23 mouse cellular contexts compared by ENCODE assay signal in genomic region chr9:53877423-53877822, GRCm38 (mm10). TPM values are rescaled to one million over a fixed set of nuclear protein-coding genes. Genes with fewer than 3 reads are reported as not detected.
DNase-seq lines count a peak whose midpoint lies in the region; ATAC-seq lines count a peak whose summit lies in the region.
"Had no signal": no experiment of that assay in that cellular context is flagged by ENCODE, and none has a peak within 500 bp of the region (broad histone marks: within the 10 kb centered on the region; RNA-seq: fewer than 3 reads in every experiment).

No protein-coding gene starts in this region.

- H3K4me3 ChIP-seq in forebrain, embryonic 14.5 days (ENCODE audit: low read depth, low read length): no peak overlapping the region
- no peak overlapping the region for H3K4me3 ChIP-seq in forebrain, embryonic 12.5 days (replicated peaks)
- H3K4me3 ChIP-seq in kidney, embryonic 15.5 days (replicated peaks): no peak overlapping the region
- H3K4me3 ChIP-seq: embryonic facial prominence, embryonic 15.5 days; erythroblast, embryonic 14.5 days; forebrain, embryonic 10.5 days; heart, adult 2 months; heart, embryonic 15.5 days; hindbrain, embryonic 15.5 days had no signal

- no peaks in the 10 kb centered on the region for H3K4me1 ChIP-seq in forebrain, embryonic 14.5 days (ENCODE audit: control insufficient read depth, insufficient read depth, low read length)
- no peaks in the 10 kb centered on the region for H3K4me1 ChIP-seq in forebrain, embryonic 12.5 days
- H3K4me1 ChIP-seq in kidney, embryonic 15.5 days: no peaks in the 10 kb centered on the region
- H3K4me1 ChIP-seq: embryonic facial prominence, embryonic 15.5 days; forebrain, embryonic 10.5 days; heart, embryonic 15.5 days; hindbrain, embryonic 15.5 days had no signal

- WGBS in forebrain, embryonic 14.5 days: 23% methylated on average over 2 of the region's 2 CpGs
- 32% methylated on average over 2 of the region's 2 CpGs for WGBS in forebrain, embryonic 12.5 days
- WGBS in kidney, embryonic 15.5 days: 5% methylated on average over 2 of the region's 2 CpGs

- DNase-seq in forebrain, embryonic 14.5 days (ENCODE audit: low spot score): peak; percentile 34
- peak; percentile 9 to 14 for DNase-seq in kidney, postnatal 36 days
- peak; percentile 9 for DNase-seq in lung, postnatal 36 days
- no peak for DNase-seq in lung, postnatal 25 days (ENCODE audit: low spot score)
- DNase-seq in frontal cortex, postnatal 36 days (ENCODE audit: low spot score in 2 of 2): no peak
- DNase-seq: adrenal gland, postnatal 14 days; cerebellum, adult 18-20 months; cerebellum, adult 9-11 months; cerebellum, postnatal 36 days; gastrocnemius, postnatal 14 days; heart, adult 2 months; heart, postnatal 14 days had no signal

- H3K4me2 ChIP-seq in forebrain, embryonic 14.5 days (ENCODE audit: low read length): no peak overlapping the region
- H3K4me2 ChIP-seq in forebrain, embryonic 12.5 days: no peak overlapping the region
- H3K4me2 ChIP-seq in kidney, embryonic 15.5 days: no peak overlapping the region
- H3K4me2 ChIP-seq: embryonic facial prominence, embryonic 15.5 days; heart, embryonic 11.5 days; heart, embryonic 15.5 days; hindbrain, embryonic 15.5 days had no signal

- H3K9ac ChIP-seq in forebrain, embryonic 14.5 days (ENCODE audit: low read length): no peak overlapping the region
- no peak overlapping the region for H3K9ac ChIP-seq in forebrain, embryonic 12.5 days
- no peak overlapping the region for H3K9ac ChIP-seq in kidney, embryonic 15.5 days
- H3K9ac ChIP-seq: embryonic facial prominence, embryonic 15.5 days; heart, embryonic 15.5 days; hindbrain, embryonic 15.5 days had no signal

- ATAC-seq in forebrain, embryonic 14.5 days: no peak
- no peak for ATAC-seq in forebrain, embryonic 12.5 days (ENCODE audit: low FRiP score)
- ATAC-seq in kidney, embryonic 15.5 days (replicated peaks; ENCODE audit: low FRiP score): no peak
- ATAC-seq: activated CD4-positive, CD25-positive, alpha-beta regulatory T cell, adult 4 months; Patski had no signal

- H3K36me3 ChIP-seq in forebrain, embryonic 14.5 days (ENCODE audit: control insufficient read depth, insufficient read depth, low read length): no peaks in the 10 kb centered on the region
- no peaks in the 10 kb centered on the region for H3K36me3 ChIP-seq in forebrain, embryonic 12.5 days (replicated peaks)
- H3K36me3 ChIP-seq in kidney, embryonic 15.5 days: no peaks in the 10 kb centered on the region
- H3K36me3 ChIP-seq: embryonic facial prominence, embryonic 15.5 days; forebrain, embryonic 10.5 days; heart, embryonic 15.5 days; hindbrain, embryonic 15.5 days had no signal

- H3K27ac ChIP-seq in forebrain, embryonic 14.5 days (ENCODE audit: low read depth, low read length): no peak overlapping the region
- no peak overlapping the region for H3K27ac ChIP-seq in forebrain, embryonic 12.5 days
- no peak overlapping the region for H3K27ac ChIP-seq in kidney, embryonic 15.5 days
- H3K27ac ChIP-seq: embryonic facial prominence, embryonic 15.5 days; forebrain, embryonic 10.5 days; heart, adult 2 months; heart, embryonic 15.5 days; hindbrain, embryonic 15.5 days had no signal

- no peaks in the 10 kb centered on the region for H3K9me3 ChIP-seq in forebrain, embryonic 14.5 days (replicated peaks; ENCODE audit: control insufficient read depth, low read length)
- no peaks in the 10 kb centered on the region for H3K9me3 ChIP-seq in forebrain, embryonic 12.5 days
- H3K9me3 ChIP-seq in kidney, embryonic 15.5 days (replicated peaks): no peaks in the 10 kb centered on the region
- H3K9me3 ChIP-seq: embryonic facial prominence, embryonic 15.5 days; forebrain, embryonic 10.5 days; heart, embryonic 15.5 days; hindbrain, embryonic 15.5 days had no signal

- H3K27me3 ChIP-seq in forebrain, embryonic 14.5 days (replicated peaks; ENCODE audit: control insufficient read depth, insufficient read depth, low read length): no peaks in the 10 kb centered on the region
- no peaks in the 10 kb centered on the region for H3K27me3 ChIP-seq in forebrain, embryonic 12.5 days
- H3K27me3 ChIP-seq in kidney, embryonic 15.5 days: no peaks in the 10 kb centered on the region
- H3K27me3 ChIP-seq: CH12.LX; embryonic facial prominence, embryonic 15.5 days; heart, embryonic 15.5 days; hindbrain, embryonic 15.5 days; Patski had no signal

RNA-seq across cellular contexts. Expression of gene Sln, which starts 27.5 kb away (rescaled TPM):
- polyA plus RNA-seq in forebrain, embryonic 14.5 days (2014; fragmentation: Nextera tagmentation; extraction: Ambion mirVana): 0.99 and 2.0 TPM in 2 replicates
- polyA plus RNA-seq in forebrain, embryonic 12.5 days (2016; fragmentation: Nextera tagmentation; extraction: Ambion mirVana): 0.42 TPM in 1 of 2 replicates, not detected in the other
- 8.7 and 19.3 TPM in 2 replicates for polyA plus RNA-seq in kidney, embryonic 15.5 days (2015; fragmentation: Nextera tagmentation; extraction: Ambion mirVana)
- polyA plus RNA-seq: activated CD4-positive, CD25-positive, alpha-beta regulatory T cell, adult 4 months; erythroblast, embryonic 14.5 days; forebrain, embryonic 10.5 days; Patski had no signal

Comparison
In these comparisons a context has a peak if more than half of its experiments do, and no peak if none do; other contexts are left out.
1. DNase-seq: peak in forebrain, embryonic 14.5 days (single experiment), kidney, postnatal 36 days (2 of 2) and lung, postnatal 36 days (single experiment); none in lung, postnatal 25 days (single experiment) and frontal cortex, postnatal 36 days (0 of 2).